Mouse (Mus musculus) skeletal muscle tissue, adult 2 months (tissue): ENCODE data around the gene Gpc5.

Experiments used
- DNase-seq: peaks from one replicate; pipeline ENCODE4 v3.0.0-alpha.2; 2012; ENCODE audit warnings: low read depth, low spot score

Gpc5 gene

GRCm38 (mm10) chr14:115106326-115106725, 14.3 kb downstream of the Gpc5 start:
- no peak for DNase-seq

GRCm38 (mm10) chr14:115107467-115107866, 15.5 kb downstream of the Gpc5 start:
- no peak for DNase-seq

GRCm38 (mm10) chr14:115118626-115119025, 26.6 kb downstream of the Gpc5 start:
- DNase-seq, result no peak

GRCm38 (mm10) chr14:115148821-115149220, 56.8 kb downstream of the Gpc5 start:
- DNase-seq, result no peak

- DNase-seq, result no peak
These were observed 64.6 kb downstream of the Gpc5 start for GRCm38 (mm10) chr14:115156597-115156996.

GRCm38 (mm10) chr14:115177322-115177836, 85.4 kb downstream of the Gpc5 start:
- DNase-seq, result no peak

GRCm38 (mm10) chr14:115179925-115180324, 87.9 kb downstream of the Gpc5 start:
- DNase-seq, result no peak

GRCm38 (mm10) chr14:115188256-115188655, 96.2 kb downstream of the Gpc5 start:
- DNase-seq, result no peak

- no peak for DNase-seq
These were observed 136.1 kb downstream of the Gpc5 start for GRCm38 (mm10) chr14:115228075-115228474.

- no peak for DNase-seq
These were observed 144.4 kb downstream of the Gpc5 start for GRCm38 (mm10) chr14:115236387-115236786.

- no peak for DNase-seq
These were observed 148.8 kb downstream of the Gpc5 start for GRCm38 (mm10) chr14:115240621-115241373.

- no peak for DNase-seq
These were observed 158.5 kb downstream of the Gpc5 start for GRCm38 (mm10) chr14:115250537-115250936.

- no peak for DNase-seq
These were observed 159.8 kb downstream of the Gpc5 start for GRCm38 (mm10) chr14:115251791-115252190.

- DNase-seq, result no peak
These were observed 161.1 kb downstream of the Gpc5 start for GRCm38 (mm10) chr14:115253155-115253554.

- no peak for DNase-seq
These were observed 161.7 kb downstream of the Gpc5 start for GRCm38 (mm10) chr14:115253685-115254084.

- no peak for DNase-seq
These were observed 177.8 kb downstream of the Gpc5 start for GRCm38 (mm10) chr14:115269703-115270402.

- DNase-seq, result no peak
These were observed 178.4 kb downstream of the Gpc5 start for GRCm38 (mm10) chr14:115270445-115270844.

- no peak for DNase-seq
These were observed 190.8 kb downstream of the Gpc5 start for GRCm38 (mm10) chr14:115282782-115283181.

GRCm38 (mm10) chr14:115324247-115324646, 232.2 kb downstream of the Gpc5 start:
- no peak for DNase-seq

GRCm38 (mm10) chr14:115326426-115326825, 234.4 kb downstream of the Gpc5 start:
- no peak for DNase-seq

- DNase-seq, result no peak
These were observed 247.1 kb downstream of the Gpc5 start for GRCm38 (mm10) chr14:115339084-115339483.

- DNase-seq, result no peak
These were observed 250.6 kb downstream of the Gpc5 start for GRCm38 (mm10) chr14:115342597-115342996.

- no peak for DNase-seq
These were observed 257.4 kb downstream of the Gpc5 start for GRCm38 (mm10) chr14:115349448-115349847.
